ENCODE assay signal across 15 mouse cellular contexts in the genomic region with DNA sequence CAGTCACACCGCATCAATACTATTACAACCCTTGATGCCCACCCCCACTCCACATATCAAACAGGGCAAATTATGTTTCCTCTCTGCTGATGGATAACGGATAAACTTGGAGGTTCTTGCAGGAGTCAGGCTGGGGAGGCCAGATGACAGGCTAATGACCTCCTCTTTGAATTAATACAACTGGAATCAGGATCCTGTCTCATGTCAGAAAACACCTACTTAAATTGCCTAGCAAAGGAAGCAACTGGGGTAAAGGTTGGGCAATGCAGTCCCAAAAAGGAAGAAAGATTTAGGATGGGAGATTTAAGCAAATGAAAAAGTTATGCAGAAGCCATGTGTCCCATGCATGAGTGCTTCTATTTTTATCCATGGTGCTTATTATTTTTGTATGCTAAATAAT.
"Had no signal": no experiment of that assay in that cellular context is flagged by ENCODE, and none has a peak within 500 bp of the region (broad histone marks: within the 10 kb centered on the region; RNA-seq: fewer than 3 reads in every experiment).

No protein-coding gene starts in this region.

- H3K9me3 ChIP-seq: kidney, embryonic 15.5 days; limb, embryonic 12.5 days; liver, embryonic 13.5 days; neural tube, embryonic 15.5 days had no signal

- H3K27me3 ChIP-seq: kidney, embryonic 15.5 days; limb, embryonic 12.5 days; liver, embryonic 13.5 days; neural tube, embryonic 15.5 days had no signal

- ATAC-seq: intestine, embryonic 16.5 days; liver, postnatal 0 days had no signal

- DNase-seq: kidney, adult 2 months; kidney, postnatal 25 days; liver; liver, embryonic 13.5 days; liver, postnatal 0 days; midbrain, embryonic 14.5 days; right cerebral cortex, adult 18-20 months; right cerebral cortex, postnatal 25 days; thymus, postnatal 36 days had no signal

- H3K27ac ChIP-seq: kidney, embryonic 15.5 days; left cerebral cortex, adult 2 months; limb, embryonic 12.5 days; liver, embryonic 13.5 days; neural tube, embryonic 15.5 days had no signal

- H3K9ac ChIP-seq: kidney, embryonic 15.5 days; limb, embryonic 12.5 days; liver, embryonic 13.5 days; liver, postnatal 0 days; neural tube, embryonic 15.5 days had no signal

- H3K4me3 ChIP-seq: kidney, embryonic 15.5 days; left cerebral cortex, adult 2 months; limb, embryonic 12.5 days; liver, embryonic 13.5 days; myocyte; neural tube, embryonic 15.5 days had no signal

- H3K4me2 ChIP-seq: kidney, embryonic 15.5 days; limb, embryonic 12.5 days; liver, embryonic 13.5 days; neural tube, embryonic 15.5 days had no signal

- H3K36me3 ChIP-seq: kidney, embryonic 15.5 days; limb, embryonic 12.5 days; liver, embryonic 13.5 days; neural tube, embryonic 15.5 days had no signal

- H3K4me1 ChIP-seq: liver, embryonic 13.5 days; neural tube, embryonic 15.5 days had no signal
